Mouse (Mus musculus) natural killer cell, adult 2 months (primary cell): ENCODE measurements around the gene Ina.
"Not testable (repeated sequence)": the region's sequence is repeated elsewhere in the genome, so short reads cannot be mapped to it uniquely, and the experiment has no call there.

Experiments
- DNase-seq, 2 experiments: peaks; one replicate each; pipeline ENCODE4 v3.0.0; 2022; ENCODE audit warnings: low spot score in 2 of 2

Gene Ina

GRCm38 (mm10) chr19:47014447-47015381 is at the start of gene Ina, which contains the start of gene Nt5c2:
Gene Ina (plus strand): TSS chr19:47014698.
Gene Nt5c2 (minus strand): TSS chr19:47015153.
- DNase-seq: no peak

GRCm38 (mm10) chr19:46965496-46965895 is 49.0 kb upstream of the Ina start:
- no peak for DNase-seq

GRCm38 (mm10) chr19:46966330-46966729 is 48.2 kb upstream of the Ina start:
- DNase-seq: no peak

GRCm38 (mm10) chr19:46967861-46968260 is 46.6 kb upstream of the Ina start:
- DNase-seq: no peak

- no peak for DNase-seq
Measured at GRCm38 (mm10) chr19:46968833-46969232, 45.7 kb upstream of the Ina start.

- DNase-seq: no peak
Measured at GRCm38 (mm10) chr19:46969286-46969985, 45.1 kb upstream of the Ina start.

GRCm38 (mm10) chr19:46970121-46970729 is 44.3 kb upstream of the Ina start:
- peak; percentile 55 to 57 for DNase-seq

- DNase-seq: no peak
Measured at GRCm38 (mm10) chr19:46971051-46971689, 43.3 kb upstream of the Ina start.

- no peak for DNase-seq
Measured at GRCm38 (mm10) chr19:46971712-46972111, 42.8 kb upstream of the Ina start.

- no peak for DNase-seq
Measured at GRCm38 (mm10) chr19:46972159-46972558, 42.3 kb upstream of the Ina start.

GRCm38 (mm10) chr19:46975565-46975964 is 38.9 kb upstream of the Ina start:
- no peak for DNase-seq

- DNase-seq: no peak
Measured at GRCm38 (mm10) chr19:46975997-46976396, 38.5 kb upstream of the Ina start.

GRCm38 (mm10) chr19:46976743-46977142 is 37.8 kb upstream of the Ina start:
- no peak for DNase-seq

GRCm38 (mm10) chr19:46977460-46977859 is 37.0 kb upstream of the Ina start:
- peak in 1 of 2 experiments; percentile 55 for DNase-seq

GRCm38 (mm10) chr19:46978069-46978468 is 36.4 kb upstream of the Ina start:
- DNase-seq: not testable (repeated sequence)

GRCm38 (mm10) chr19:46978920-46979780 is 35.3 kb upstream of the Ina start:
- DNase-seq: no peak

GRCm38 (mm10) chr19:46979781-46980105 is 34.8 kb upstream of the Ina start:
- no peak for DNase-seq

GRCm38 (mm10) chr19:46981462-46981861 is 33.0 kb upstream of the Ina start:
- DNase-seq: no peak

- no peak for DNase-seq
Measured at GRCm38 (mm10) chr19:46983352-46983965, 31.0 kb upstream of the Ina start.

- DNase-seq: no peak
Measured at GRCm38 (mm10) chr19:46983966-46984380, 30.5 kb upstream of the Ina start.
